Mouse (Mus musculus): ENCODE data around the gene H1foo. TPM values are rescaled to one million over a fixed set of nuclear protein-coding genes. Genes with fewer than 3 reads are reported as not detected.
A peak's percentile ranks its signal among the peaks of the same experiment; 100 is the strongest.

H1foo gene
- total RNA-seq, 2 experiments from 2014 or later, result not detected

DNA sequence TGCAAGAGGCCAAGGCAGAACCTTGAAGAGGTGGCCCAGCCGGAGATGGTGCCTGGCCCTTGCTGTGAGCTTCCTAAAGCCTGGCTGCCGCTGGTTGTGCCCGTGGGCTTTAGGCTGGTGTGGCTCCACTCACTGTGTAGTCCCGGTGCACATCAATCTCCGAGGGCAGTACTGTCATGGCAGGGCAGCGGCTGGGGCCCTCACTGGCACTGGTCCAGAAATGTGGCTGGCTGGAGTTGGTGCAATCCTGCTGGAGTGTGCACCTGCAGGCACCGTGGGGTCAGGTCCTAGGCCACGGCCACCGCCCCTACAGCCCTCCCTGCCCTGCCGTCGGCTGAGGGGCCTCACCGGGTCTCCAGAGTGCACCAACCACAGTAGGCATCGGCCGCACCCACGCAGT, 33.1 kb downstream of the H1foo start:
- ATAC-seq (replicated peaks; ENCODE audit: low FRiP score, low TSS enrichment, poor library complexity, severe bottlenecking), result no peak

DNA sequence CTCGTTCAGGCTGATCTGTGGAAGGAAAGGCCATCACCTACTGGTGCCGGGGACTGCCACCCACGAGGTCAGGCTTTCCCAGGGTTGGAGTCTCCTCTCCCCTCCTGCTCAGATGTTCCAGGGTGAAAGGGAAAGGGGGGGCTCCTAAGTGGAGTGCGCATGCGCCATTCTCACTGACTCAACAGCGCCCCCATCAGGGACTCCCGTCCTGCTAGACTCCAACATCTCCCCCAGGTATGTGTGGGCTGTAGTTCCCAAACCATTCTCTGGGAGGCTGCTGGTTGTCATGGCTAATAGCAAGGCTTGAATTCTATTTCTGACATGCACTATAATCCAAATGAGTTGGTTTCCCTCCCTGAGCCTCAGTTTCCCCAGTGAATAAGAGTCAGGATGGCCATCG, 33.9 kb downstream of the H1foo start:
- ATAC-seq (replicated peaks; ENCODE audit: low FRiP score, low TSS enrichment, poor library complexity, severe bottlenecking), result no peak

DNA sequence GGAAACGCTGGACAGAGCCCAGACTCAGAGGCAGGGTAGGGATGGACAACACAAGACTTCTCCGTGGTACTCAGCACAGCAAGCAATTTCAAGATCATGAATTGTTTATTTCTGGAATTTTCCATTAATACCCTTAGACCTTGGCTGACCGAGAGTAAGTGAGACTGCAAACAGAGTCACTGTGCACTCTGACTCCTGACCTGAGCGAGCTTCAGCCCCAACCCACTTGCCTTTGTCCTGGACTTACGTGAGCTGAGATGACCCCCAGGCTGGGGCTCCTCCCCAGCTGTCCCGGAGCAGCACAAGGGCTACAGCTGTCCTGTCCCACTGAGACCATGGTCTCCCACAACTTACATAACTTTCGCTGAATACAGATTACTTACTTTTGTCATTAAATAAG, 38.2 kb downstream of the H1foo start:
- no peak for ATAC-seq (replicated peaks; ENCODE audit: low FRiP score, low TSS enrichment, poor library complexity, severe bottlenecking)

DNA sequence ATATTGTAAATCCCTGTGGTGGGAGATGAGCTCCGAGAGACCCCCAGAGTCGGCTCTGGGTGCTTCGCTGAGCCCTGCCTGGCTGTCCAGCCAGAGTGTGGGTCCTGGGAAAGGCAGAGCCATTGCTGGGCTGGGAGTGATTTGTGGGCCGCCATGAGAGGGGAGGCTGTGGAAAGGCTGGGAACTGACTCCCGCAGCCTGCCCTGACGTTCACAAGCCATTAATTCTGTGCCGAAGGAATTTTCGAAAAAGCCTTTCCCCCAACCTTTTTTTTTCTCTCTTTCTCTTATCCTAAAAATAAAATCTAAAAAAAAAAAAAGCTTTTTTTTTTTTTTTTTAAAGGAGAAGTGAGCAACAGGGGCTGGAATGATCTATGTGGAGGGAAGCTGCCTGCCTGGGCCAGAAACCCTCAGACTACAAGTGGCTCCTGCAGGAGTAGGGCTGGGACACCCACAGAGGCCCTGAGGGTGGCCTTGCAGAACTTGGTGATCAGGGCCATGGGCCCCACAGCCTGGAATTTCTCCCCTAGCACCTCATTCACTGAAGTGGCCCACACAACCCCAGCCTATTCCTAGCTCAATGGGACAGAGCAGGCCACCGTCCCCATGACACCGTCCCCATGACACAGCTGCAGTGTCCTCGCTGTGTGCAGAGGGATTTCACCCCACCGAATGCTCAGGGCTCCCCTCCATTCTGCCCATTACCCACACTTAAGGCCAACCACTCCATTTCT, 38.7 kb downstream of the H1foo start:
- no peak for ATAC-seq (replicated peaks; ENCODE audit: low FRiP score, low TSS enrichment, poor library complexity, severe bottlenecking)

DNA sequence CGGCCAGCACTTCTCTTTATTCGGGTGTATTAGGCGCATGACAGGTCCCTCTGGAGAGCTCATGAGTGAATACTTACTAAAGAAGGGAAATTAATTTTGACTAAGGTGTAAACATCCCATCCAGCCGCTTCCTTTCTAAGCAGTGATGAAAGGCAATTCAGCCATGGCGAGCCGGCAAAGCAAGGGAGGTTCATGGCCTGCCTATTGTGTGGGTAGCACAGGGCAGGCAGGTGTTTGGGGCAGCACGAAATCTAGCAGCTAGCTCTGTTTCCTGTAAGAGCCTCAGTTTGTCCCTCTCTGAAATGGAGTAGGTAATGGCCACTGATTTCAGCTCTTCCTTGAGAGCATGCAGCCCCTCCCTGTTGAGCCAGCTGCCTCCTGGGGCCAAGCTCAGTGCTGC, 39.8 kb downstream of the H1foo start:
- ATAC-seq (replicated peaks; ENCODE audit: low FRiP score, low TSS enrichment, poor library complexity, severe bottlenecking), result no peak

DNA sequence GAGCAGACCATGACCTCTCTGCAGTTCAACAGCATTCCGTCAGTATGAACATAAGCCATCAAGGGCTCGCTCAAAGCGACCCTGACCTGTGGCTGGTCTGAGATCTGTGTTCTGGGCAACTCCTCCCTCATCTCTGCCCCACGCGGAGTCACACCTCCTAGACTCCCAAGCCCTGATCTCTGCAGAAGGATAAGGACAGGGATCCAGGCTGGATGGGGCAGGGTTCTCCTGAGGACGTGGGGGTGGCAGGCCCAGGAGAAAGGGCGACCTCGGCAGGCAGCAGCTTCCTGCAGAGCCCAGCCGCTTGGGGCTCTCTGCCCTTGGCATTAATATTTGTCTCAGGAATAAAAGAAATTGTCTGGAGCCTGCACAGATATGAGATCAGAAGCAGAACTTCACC, 40.9 kb downstream of the H1foo start:
- ATAC-seq (replicated peaks; ENCODE audit: low FRiP score, low TSS enrichment, poor library complexity, severe bottlenecking), result no peak

DNA sequence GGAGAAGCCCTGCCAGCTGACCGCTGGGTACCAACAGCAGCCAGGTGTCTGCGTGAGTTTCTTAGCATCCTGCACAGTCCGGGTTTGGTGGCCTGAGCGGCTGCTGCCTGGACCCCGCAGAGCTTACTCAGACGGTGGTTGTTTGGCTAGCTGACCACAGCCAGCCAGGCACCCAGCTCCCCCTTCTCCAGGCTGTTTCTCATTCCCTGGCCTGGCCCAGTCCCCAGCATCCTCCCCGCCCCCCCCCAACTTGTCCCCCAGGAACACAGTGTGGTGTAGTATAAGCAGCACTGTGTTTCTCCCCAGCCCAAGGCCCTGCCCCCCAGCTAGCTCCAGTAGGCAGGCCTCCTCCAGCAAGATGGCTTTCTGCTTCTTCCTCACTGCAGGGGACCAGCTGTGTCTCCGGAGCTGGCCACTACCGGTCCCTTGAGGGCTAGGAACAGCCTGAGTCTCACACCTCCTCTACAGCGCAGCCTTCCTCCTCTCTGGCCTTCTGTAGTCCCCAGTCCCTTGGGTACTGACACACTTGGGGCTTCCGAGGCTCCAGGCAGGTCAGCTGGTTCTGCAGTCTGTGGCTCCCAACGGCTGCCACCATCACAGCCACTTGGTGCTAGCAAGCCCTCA, 41.8 kb downstream of the H1foo start:
- ATAC-seq (replicated peaks; ENCODE audit: low FRiP score, low TSS enrichment, poor library complexity, severe bottlenecking), result no peak

DNA sequence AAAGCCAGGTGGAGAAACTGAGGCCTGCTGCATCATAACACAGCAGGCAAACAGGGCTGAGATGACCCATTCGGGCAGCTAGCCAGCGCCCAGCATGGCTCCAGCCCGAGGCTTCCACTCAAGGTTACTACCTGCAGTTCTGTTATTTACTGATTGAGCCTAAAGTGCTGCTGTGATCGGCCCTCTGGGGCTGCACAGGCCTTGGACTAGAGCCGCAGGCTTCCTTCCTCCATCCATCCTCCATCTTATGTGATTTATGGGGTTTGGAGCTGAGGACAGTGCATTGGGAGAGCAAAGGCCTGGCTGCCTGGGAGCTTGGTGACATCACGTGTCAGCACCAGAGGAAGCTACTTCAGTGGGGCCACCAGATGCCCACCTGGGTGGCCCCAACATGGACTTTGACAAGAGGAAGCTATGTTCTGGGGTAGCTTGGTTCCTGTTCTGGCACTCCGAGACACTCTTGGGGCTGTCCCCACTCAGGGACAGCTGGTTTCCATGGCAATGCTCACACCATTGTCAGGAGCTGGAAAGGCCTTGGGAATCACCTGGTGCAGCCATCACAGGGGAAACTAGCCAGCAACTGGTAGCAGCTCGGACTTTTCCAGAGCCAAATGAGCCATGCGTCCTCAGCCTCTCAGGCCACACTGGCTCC, 42.5 kb downstream of the H1foo start:
- no peak for ATAC-seq (replicated peaks; ENCODE audit: low FRiP score, low TSS enrichment, poor library complexity, severe bottlenecking)

DNA sequence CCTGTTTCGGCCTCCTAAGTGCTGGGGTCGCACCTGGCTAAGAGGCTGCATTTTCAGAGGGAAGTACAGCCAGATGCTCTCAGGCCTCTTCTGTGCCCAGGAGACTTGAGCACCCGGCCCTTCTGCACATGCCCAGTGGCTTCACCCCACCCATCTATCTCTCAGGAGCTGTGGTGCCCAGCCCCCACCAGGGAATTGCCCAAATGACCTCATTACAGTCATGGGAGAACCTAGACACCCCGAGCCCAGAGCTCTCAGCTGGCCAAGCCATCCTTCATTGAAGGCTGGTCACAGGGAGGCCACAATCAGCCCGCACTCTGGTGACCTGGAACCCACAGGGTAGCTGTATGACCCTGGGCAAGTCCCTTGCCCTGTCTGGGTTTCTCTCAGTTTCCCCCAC, 44.3 kb downstream of the H1foo start:
- ATAC-seq (replicated peaks; ENCODE audit: low FRiP score, low TSS enrichment, poor library complexity, severe bottlenecking), result no peak

DNA sequence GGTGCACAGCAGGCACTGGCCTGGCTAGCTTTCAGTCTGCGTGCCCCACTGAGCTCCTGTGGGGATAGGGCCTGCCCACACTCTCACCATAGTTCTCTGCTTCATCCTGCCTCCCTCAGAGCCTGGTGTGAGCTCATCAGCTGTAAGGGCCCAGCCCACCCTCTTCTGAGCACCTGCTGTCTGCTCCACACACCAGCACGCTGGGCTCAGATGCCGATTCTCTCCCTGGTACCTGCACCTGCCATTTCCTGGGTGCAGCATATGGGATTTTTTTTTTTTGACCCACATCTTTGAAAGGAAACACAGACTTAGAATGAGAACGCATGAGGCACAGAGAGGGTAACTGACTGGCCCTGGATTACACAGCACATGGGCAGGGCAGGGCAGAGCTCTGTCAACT, 44.9 kb downstream of the H1foo start:
- no peak for ATAC-seq (replicated peaks; ENCODE audit: low FRiP score, low TSS enrichment, poor library complexity, severe bottlenecking)

DNA sequence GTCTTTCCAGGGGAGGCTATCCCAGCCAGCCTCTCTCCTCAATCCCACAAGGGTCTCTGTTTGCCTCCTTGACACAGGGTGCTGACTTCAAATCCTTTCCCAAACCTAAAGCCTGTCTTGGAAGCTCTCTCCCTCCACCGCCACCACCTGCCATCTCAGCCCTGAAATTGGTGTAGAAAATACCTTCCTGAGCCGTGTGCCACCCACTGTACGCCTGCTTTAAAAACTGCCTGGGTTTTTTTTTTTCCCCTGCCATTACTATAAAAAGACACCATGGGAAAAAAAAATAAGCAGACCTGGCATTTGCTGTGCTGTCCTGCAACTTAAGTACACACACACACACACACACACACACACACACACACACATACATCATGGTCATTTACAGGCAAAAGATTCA, 45.3 kb downstream of the H1foo start:
- ATAC-seq (replicated peaks; ENCODE audit: low FRiP score, low TSS enrichment, poor library complexity, severe bottlenecking), result no peak

DNA sequence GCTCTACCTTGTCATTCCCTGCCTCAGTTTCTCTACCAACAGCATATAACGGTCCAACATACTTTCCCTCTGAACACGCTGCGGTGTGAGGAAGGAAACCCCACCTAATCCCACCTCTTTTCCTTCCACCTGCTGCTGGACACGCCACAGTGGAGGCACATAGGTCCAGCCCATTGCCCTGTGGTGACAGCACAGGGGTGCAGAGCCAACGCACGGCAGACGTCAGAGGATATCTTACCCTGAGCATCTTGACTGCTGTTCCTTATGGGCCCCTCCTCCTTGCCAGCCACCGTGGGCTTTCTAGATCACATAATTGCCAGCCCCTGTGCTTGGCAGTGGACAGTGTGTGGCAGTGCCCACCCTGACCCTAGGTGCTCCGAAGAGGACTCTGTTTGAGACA, 45.7 kb downstream of the H1foo start:
- no peak for ATAC-seq (replicated peaks; ENCODE audit: low FRiP score, low TSS enrichment, poor library complexity, severe bottlenecking)

DNA sequence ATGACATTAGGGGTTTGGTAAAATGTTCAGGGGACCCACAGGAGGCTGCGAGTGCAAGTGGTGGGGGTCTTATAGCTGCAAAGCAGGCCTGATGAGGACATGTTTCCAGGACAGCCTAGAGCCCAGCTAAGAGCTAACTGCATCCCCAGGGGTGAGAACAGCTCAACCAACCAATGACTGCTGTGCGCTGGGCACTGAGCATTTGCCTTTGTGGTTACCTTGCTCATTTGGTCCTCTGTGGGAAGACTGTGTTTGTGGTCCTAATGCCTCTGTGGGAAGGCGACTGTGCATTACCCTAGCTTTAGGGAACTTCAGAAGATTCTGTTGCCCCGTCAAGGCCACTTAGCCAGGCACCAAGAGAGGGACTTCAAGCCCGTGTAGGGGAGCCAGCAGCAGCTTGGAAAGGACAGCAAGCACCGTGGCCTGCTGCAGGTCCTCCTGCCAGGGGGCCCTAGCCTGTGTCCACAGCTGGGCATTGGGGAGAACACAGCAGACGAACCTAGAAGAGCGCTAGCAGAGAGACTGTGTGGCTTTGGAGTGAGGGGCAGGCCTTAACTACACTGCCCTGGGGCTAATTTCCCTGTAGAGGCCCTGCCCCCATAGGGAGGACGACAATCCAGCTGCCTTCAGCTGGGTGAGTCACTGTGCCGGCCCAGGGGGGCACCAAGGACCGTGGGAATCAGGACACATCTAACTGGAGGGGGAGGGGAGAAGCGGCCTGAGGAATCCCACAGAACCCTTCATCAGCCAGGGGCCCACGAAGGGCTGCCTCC, 46.6 kb downstream of the H1foo start:
- no peak for ATAC-seq (replicated peaks; ENCODE audit: low FRiP score, low TSS enrichment, poor library complexity, severe bottlenecking)

DNA sequence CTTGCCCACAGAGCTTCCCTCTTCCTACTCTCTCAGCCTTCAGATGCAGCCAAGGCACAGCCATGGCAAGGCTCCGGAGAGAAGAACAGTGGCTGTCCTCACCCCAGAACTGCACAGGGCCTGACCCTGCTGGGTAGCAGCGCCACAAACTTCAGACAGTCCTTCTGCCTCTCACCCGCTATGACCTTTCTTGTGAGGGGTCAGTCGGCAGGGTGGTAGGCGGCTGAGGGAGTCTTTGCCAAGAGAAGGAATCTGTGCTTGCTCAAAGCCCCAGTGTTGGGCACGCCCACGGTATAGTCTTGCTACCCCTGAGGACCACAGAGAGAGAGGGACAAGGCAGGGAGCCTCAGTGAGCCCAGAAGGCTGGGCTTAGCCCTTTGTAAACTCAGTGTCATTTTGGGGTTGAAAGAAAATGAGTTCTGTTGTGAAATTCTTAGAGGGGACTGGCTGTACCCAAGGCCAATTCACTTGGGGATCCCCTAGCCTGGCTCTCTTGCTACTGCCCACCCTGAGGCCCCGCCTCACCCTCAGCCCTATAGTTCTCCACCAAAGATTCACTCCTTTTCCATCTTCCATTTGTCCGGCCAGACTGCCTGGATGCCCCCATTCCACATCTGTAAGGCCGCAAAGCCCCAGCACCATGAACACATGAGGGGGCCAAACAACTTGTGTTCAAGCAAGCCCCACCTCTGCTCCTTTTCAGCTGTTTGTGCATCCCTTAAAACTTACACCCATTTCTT, 47.3 kb downstream of the H1foo start:
- no peak for ATAC-seq (replicated peaks; ENCODE audit: low FRiP score, low TSS enrichment, poor library complexity, severe bottlenecking)

DNA sequence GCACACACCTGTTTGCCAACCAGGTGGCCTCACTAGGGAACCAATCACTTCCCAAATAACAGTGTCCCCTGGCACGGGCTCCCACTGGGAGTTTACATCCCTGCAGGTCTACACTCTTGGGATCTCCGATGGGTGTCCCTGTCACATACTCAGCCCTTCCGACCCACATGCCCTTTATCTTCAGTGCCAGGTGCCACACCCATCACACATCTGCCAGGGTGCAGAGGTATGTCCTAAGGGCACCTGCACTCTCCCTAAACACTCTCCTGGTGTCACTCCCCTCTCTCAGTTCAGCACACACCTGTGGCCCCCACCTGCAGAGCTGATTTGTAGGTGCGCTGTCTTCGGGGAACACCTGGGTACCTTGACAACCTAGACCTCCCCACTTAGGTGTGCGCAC, 48.2 kb downstream of the H1foo start:
- ATAC-seq (replicated peaks; ENCODE audit: low FRiP score, low TSS enrichment, poor library complexity, severe bottlenecking), result no peak

DNA sequence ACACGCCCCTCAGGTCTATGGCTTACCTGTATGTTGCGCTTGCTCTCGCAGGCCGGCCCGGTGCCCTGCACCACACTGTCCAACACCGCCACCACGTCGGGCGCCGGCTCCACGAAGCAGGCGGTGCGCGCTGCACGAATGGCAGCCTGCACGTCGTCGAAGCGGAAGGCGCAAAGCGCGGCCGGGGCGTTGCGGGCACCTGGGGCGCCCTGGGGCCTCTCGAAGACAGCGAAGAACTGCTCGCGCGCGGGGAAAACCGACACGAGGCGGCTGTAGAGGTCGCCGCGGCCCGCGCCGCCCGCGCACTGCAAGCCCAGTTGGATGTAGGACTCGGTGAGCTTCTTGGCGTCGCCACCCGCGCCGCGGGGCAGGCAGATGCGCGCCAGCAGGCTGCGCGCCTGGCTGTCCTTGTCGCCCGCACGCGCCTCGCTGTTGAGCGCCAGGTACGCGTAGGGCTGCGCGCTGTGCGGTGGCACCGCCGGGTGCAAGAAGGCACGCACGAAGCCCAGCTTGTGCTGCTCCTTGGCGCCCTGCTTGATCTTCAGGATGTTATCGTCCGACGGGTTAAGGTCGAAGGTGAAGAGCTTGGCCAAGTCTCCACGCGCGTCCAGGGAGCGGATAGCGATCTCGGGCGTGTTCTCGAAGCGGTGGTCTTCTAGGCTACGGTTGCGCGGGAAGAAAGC, 48.9 kb downstream of the H1foo start:
- no peak for ATAC-seq (replicated peaks; ENCODE audit: low FRiP score, low TSS enrichment, poor library complexity, severe bottlenecking)

DNA sequence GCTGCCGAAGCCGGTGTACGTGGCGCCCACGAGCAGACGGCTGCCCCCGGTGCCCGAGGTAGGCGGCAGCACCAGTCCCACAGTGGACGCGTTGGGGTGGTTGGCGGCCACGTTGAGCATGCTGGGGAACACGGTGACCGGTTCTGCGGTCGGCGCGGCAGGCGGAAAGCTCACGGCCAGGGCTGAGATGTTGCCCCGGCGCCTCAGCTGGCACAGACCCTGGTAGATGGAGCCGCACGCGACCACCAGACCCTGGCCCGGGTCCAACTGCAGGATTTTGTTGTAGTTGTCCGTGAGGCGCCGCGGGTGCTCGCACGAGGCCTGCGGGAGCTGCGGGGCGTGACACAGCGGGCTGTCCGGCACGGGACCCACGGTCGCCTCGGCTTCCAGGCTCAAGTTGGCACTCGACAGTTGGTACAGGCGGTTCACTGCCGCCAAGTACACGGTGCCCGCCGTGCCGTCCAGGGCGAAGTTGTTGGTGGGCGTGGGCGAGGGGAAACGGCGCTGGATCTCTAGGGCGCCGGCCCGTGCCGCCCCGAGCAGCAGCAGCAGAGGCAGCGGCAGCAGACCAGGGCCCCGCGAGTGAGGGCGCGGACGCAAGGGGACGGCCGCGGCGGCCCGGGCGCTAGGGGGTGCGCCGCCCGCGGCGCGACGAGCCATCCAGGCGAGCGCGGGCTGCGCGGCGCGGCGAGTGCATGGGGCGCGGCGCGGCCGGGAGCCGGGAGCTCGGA, 49.6 kb downstream of the H1foo start:
- ATAC-seq (replicated peaks; ENCODE audit: low FRiP score, low TSS enrichment, poor library complexity, severe bottlenecking), result no peak

DNA sequence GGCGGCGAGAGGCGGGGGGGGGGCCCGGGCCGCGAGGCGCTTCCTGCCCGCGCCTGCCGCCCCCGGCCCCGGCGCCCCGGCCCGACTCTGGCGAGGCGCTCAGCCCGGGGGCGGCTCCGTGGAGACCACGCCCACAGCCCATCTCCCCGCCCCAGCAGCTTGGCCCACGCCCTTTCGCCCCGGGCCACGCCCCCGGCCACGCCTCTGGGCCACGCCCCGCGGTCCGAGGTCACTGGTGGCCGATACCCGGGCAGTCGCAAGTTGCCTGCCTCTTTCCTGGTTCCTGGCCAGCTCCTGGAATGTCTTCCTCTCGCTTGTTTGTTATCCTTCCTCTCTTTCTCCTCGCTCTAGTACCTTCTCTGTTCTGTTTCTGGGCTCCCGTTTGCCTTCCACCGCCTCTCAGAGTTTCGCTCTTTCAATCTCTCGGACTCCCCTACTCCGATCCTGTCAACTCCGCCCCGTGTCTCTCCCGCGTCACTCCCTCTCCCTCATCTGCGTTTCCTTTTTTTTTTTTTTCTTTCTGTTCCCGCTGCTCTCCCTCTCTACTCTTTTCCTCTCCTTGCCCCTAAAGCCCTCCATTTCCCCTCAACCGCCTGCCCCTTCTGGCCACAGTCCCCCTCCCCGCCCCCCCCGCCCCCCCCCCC, 50.3 kb downstream of the H1foo start, which contains the start of gene Plxnd1:
TSS of gene Plxnd1 (minus strand) at position 129 of the 644 bp plus-strand sequence.
- peak; percentile 73 for ATAC-seq (replicated peaks; ENCODE audit: low FRiP score, low TSS enrichment, poor library complexity, severe bottlenecking)
